Comparison of ENCODE assay signal across 12 mouse cellular contexts in the genomic region with DNA sequence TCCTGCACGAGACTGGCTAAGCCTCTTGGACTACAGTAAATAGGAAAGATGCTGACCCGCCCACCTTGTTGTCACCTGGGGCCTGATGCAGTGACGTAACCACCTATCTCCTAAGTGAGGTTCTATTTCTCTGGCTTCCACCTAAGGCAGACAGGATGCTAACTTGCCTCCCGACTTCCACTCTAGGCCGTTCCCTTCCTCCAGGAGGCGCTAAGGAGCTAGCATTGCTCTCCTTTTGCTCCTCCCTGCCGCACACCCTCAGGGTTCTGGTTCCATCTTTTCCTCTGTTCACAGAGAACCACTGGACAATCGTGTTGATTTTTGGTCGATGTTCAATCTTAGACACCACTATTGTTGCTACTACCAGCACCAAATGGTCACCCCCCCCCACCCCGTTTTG. TPM values are rescaled to one million over a fixed set of nuclear protein-coding genes. Genes with fewer than 3 reads are reported as not detected.
DNase-seq lines count a peak whose midpoint lies in the region; ATAC-seq and TF ChIP-seq lines count a peak whose summit lies in the region.
"Had no signal": no experiment of that assay in that cellular context is flagged by ENCODE, and none has a peak within 500 bp of the region (broad histone marks: within the 10 kb centered on the region; RNA-seq: fewer than 3 reads in every experiment).

No protein-coding gene starts in this region.

- no peak for ATAC-seq in midbrain, embryonic 14.5 days (ENCODE audit: low FRiP score, low TSS enrichment)
- ATAC-seq in midbrain, embryonic 13.5 days, result no peak

- intact Hi-C loops in heart, adult 2 months (cut with DNase I), result no loop called here
- intact Hi-C loops in heart, postnatal 14 days (cut with DNase I), result no loop called here

- no peaks in the 10 kb centered on the region for H3K27me3 ChIP-seq in heart, adult 2 months (ENCODE audit: control insufficient read depth, insufficient read depth, low read length)
- no peaks in the 10 kb centered on the region for H3K27me3 ChIP-seq in midbrain, embryonic 14.5 days (ENCODE audit: control insufficient read depth, insufficient read depth, low read length)
- no peaks in the 10 kb centered on the region for H3K27me3 ChIP-seq in midbrain, embryonic 13.5 days
- no peaks in the 10 kb centered on the region for H3K27me3 ChIP-seq in testis, adult 2 months (ENCODE audit: control insufficient read depth, insufficient read depth, low read length)
- H3K27me3 ChIP-seq: hindbrain, embryonic 15.5 days; limb, embryonic 15.5 days; neural tube, embryonic 15.5 days had no signal

- no peaks in the 10 kb centered on the region for H3K36me3 ChIP-seq in heart, adult 2 months (ENCODE audit: control insufficient read depth, insufficient read depth, low read length)
- 0 out of 2 replicates have a peak, but pooled peaks cover 10% of the 10 kb centered on the region for H3K36me3 ChIP-seq in midbrain, embryonic 14.5 days (ENCODE audit: control insufficient read depth, insufficient read depth, low read length)
- peaks cover 26% of the 10 kb centered on the region for H3K36me3 ChIP-seq in midbrain, embryonic 13.5 days
- H3K36me3 ChIP-seq in testis, adult 2 months (ENCODE audit: control insufficient read depth, insufficient read depth, low read length), result no peaks in the 10 kb centered on the region

- H3K9ac ChIP-seq in heart, adult 2 months (ENCODE audit: low read depth, low read length), result no peak overlapping the region
- H3K9ac ChIP-seq in midbrain, embryonic 14.5 days (replicated peaks; ENCODE audit: low read length), result no peak overlapping the region
- no peak overlapping the region for H3K9ac ChIP-seq in midbrain, embryonic 13.5 days (replicated peaks)
- H3K9ac ChIP-seq: hindbrain, embryonic 15.5 days; limb, embryonic 15.5 days; neural tube, embryonic 15.5 days had no signal

- no peak for TF ChIP-seq POLR2A in heart, adult 2 months (IDR thresholded peaks at IDR 0.05; ENCODE audit: insufficient read depth, low read depth, low read length)
- TF ChIP-seq POLR2A in testis, adult 2 months (IDR thresholded peaks at IDR 0.05; ENCODE audit: control insufficient read depth, low read depth, low read length), result no peak

- H3K79me2 ChIP-seq in heart, adult 2 months (replicated peaks; ENCODE audit: control insufficient read depth, insufficient read depth, low read length), result no peaks in the 10 kb centered on the region

- no peak overlapping the region for H3K4me3 ChIP-seq in heart, adult 2 months
- no peak overlapping the region for H3K4me3 ChIP-seq in midbrain, embryonic 14.5 days (replicated peaks; ENCODE audit: low read depth, low read length)
- H3K4me3 ChIP-seq in midbrain, embryonic 13.5 days (replicated peaks), result no peak overlapping the region
- H3K4me3 ChIP-seq in testis, adult 2 months (ENCODE audit: control insufficient read depth, low read depth, low read length), result no peak overlapping the region
- H3K4me3 ChIP-seq: hindbrain, embryonic 15.5 days; limb, embryonic 15.5 days; neural tube, embryonic 15.5 days had no signal

- peak; percentile 47 for TF ChIP-seq CTCF in heart, adult 2 months (IDR thresholded peaks at IDR 0.05)
- TF ChIP-seq CTCF in testis, adult 2 months (IDR thresholded peaks at IDR 0.05; ENCODE audit: control insufficient read depth, insufficient read depth, insufficient replicate concordance, low read depth, low read length), result peak; percentile 67; the same call in 1 of the 2 replicates

- no peaks in the 10 kb centered on the region for H3K9me3 ChIP-seq in midbrain, embryonic 14.5 days (ENCODE audit: control insufficient read depth, low read length)
- no peaks in the 10 kb centered on the region for H3K9me3 ChIP-seq in midbrain, embryonic 13.5 days
- H3K9me3 ChIP-seq: hindbrain, embryonic 15.5 days; limb, embryonic 15.5 days; neural tube, embryonic 15.5 days had no signal

- no peak for TF ChIP-seq EP300 in heart, adult 2 months (IDR thresholded peaks at IDR 0.05; ENCODE audit: insufficient read depth, low read depth, low read length)

- H3K4me2 ChIP-seq in midbrain, embryonic 14.5 days (ENCODE audit: low read length), result no peak overlapping the region
- no peak overlapping the region for H3K4me2 ChIP-seq in midbrain, embryonic 13.5 days (replicated peaks)
- H3K4me2 ChIP-seq: hindbrain, embryonic 15.5 days; limb, embryonic 15.5 days; neural tube, embryonic 15.5 days had no signal

- no peaks in the 10 kb centered on the region; the same call in none of the 2 replicates for H3K4me1 ChIP-seq in heart, adult 2 months (ENCODE audit: control insufficient read depth, insufficient read depth, low read length)
- H3K4me1 ChIP-seq in midbrain, embryonic 14.5 days (ENCODE audit: control insufficient read depth, insufficient read depth, low read length), result no peaks in the 10 kb centered on the region
- H3K4me1 ChIP-seq in midbrain, embryonic 13.5 days (replicated peaks), result no peaks in the 10 kb centered on the region
- H3K4me1 ChIP-seq in testis, adult 2 months (ENCODE audit: control insufficient read depth, insufficient read depth, low read length), result peaks cover 2% of the 10 kb centered on the region
- H3K4me1 ChIP-seq: hindbrain, embryonic 15.5 days; limb, embryonic 15.5 days; neural tube, embryonic 15.5 days had no signal

- 57% methylated on average over 10 of the region's 10 CpGs for WGBS in heart, adult 2 months
- 42% methylated on average over 10 of the region's 10 CpGs for WGBS in midbrain, embryonic 14.5 days
- WGBS in midbrain, embryonic 13.5 days, result 38% methylated on average over 10 of the region's 10 CpGs

- no peak for DNase-seq in heart, adult 2 months
- DNase-seq in heart, postnatal 14 days, result no peak
- DNase-seq in midbrain, embryonic 14.5 days, result peak; percentile 10
- peak; percentile 89 for DNase-seq in ZHBTc4 (ENCODE audit: low read depth, low spot score)
- no peak for DNase-seq in frontal cortex, postnatal 14 days (ENCODE audit: low spot score in 2 of 2)
- no peak for DNase-seq in heart, adult 18-20 months
- DNase-seq: adrenal gland, adult 2 months had no signal

- no peak overlapping the region for H3K27ac ChIP-seq in heart, adult 2 months
- H3K27ac ChIP-seq in midbrain, embryonic 14.5 days (replicated peaks; ENCODE audit: low read depth, low read length), result no peak overlapping the region
- H3K27ac ChIP-seq in midbrain, embryonic 13.5 days, result no peak overlapping the region
- H3K27ac ChIP-seq in testis, adult 2 months (ENCODE audit: control insufficient read depth, insufficient read depth, low read depth, low read length), result no peak overlapping the region
- H3K27ac ChIP-seq: hindbrain, embryonic 15.5 days; limb, embryonic 15.5 days; neural tube, embryonic 15.5 days had no signal

RNA-seq across cellular contexts. Expression of a gene that starts 8.6 kb away (rescaled TPM):
- 10 to 100 TPM; 31.6 to 32.0 TPM for total RNA-seq in heart, adult 2 months (2021)
- 29.3 and 50.6 TPM in 2 replicates for polyA plus RNA-seq in heart, adult 2 months (2012; rRNA removed)
- total RNA-seq in heart, postnatal 14 days (2021), result 10 to 100 TPM; 26.0 to 27.3 TPM
- polyA plus RNA-seq in midbrain, embryonic 14.5 days (2014; fragmentation: Nextera tagmentation; extraction: Ambion mirVana), result 24.9 and 31.2 TPM in 2 replicates
- 21.7 and 22.6 TPM in 2 replicates for polyA plus RNA-seq in midbrain, embryonic 13.5 days (2015; fragmentation: Nextera tagmentation; extraction: Ambion mirVana)
- 1.9 and 3.1 TPM in 2 replicates for polyA plus RNA-seq in testis, adult 2 months (2012; rRNA removed)
- total RNA-seq in heart, adult 18-20 months (2021), result 10 to 100 TPM; 36.7 to 37.9 TPM

RNA-seq across cellular contexts. Expression of a gene that starts 36.2 kb away (rescaled TPM):
- 10 to 100 TPM in 1 of 2 experiments, 1 to 10 TPM in 1; 9.3 to 14.6 TPM for total RNA-seq in heart, adult 2 months (2021)
- 8.6 and 8.9 TPM in 2 replicates for polyA plus RNA-seq in heart, adult 2 months (2012; rRNA removed)
- 10 to 100 TPM; 13.9 to 16.0 TPM for total RNA-seq in heart, postnatal 14 days (2021)
- polyA plus RNA-seq in midbrain, embryonic 14.5 days (2014; fragmentation: Nextera tagmentation; extraction: Ambion mirVana), result 0.22 and 0.37 TPM in 2 replicates
- 0.58 TPM in 2 replicates for polyA plus RNA-seq in midbrain, embryonic 13.5 days (2015; fragmentation: Nextera tagmentation; extraction: Ambion mirVana)
- 2.7 and 2.8 TPM in 2 replicates for polyA plus RNA-seq in testis, adult 2 months (2012; rRNA removed)
- total RNA-seq in heart, adult 18-20 months (2021), result 10 to 100 TPM; 12.9 to 13.3 TPM

Comparison
In these comparisons a context has a peak if more than half of its experiments do, and no peak if none do; other contexts are left out.
1. DNase-seq: peak in midbrain, embryonic 14.5 days (single experiment) and ZHBTc4 (single experiment); none in heart, adult 2 months (0 of 2), heart, postnatal 14 days (0 of 2), frontal cortex, postnatal 14 days (0 of 2) and heart, adult 18-20 months (0 of 2).